Mouse (Mus musculus): ENCODE measurements at regions not wholly inside any gene's neighbourhood (a gene's known extent, or its start where the extent isn't known, plus 50 kb on each side); places are given as distances from the start of the nearest gene placed in this dataset.

DNA sequence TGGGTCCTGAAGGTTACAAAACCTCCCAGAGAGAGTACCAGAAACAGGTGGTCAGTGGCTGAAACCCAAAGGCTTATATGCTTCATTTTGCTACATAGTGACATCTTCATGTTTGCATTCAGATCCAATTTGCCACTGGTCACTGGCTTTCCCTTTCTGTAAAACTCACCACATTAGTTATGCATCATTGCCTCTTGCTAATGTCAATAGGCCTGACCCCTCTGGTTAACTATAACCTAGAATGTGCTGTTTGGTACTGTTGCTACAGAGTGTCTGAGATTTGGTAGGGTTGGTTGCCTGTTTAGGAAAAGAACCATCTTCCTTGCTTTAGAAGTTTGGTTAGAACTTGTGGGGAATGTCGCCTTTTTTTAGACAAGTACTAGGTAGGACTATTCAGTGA is 136.3 kb upstream of the Rnf219 start:
- DNase-seq, result no peak

DNA sequence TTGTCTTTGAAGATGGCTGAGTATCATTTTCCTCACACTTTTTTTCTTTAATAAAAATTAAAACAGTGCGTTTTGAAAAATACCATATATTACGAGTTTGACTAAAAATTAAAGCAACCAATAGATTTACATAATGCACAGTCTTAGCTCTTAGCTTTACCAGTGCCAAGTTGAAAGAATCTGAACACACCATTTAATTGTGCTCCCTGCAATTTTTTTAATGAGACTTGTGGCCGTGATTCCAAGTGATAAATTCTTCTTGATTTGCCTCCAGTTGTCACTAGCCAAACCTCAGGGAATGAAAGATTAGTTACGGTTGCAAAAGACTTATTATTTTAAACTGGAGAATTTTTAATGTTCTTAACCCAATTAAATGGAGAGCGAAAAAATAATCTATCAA is 127.5 kb upstream of the Rnf219 start:
- DNase-seq, result no peak

DNA sequence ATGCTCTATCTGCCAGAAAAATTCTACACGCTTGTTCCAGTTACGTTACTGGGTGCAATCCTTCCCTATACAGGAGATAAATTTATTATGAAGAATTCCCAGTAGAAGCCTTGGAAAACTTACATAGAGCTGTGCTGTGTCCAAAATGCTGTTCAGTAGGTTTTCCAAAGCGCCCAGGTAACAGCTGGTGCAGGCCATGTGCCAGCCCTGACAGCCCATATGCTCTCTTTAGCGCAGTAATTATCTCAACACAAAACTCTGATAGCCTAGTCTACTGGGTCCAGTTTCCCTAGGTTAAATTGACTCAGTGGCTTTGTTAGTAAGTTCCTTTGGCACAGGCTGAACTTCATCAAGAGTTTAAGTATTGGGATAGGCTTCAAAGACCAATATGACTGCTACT is 122.2 kb upstream of the Rnf219 start:
- DNase-seq, result no peak

DNA sequence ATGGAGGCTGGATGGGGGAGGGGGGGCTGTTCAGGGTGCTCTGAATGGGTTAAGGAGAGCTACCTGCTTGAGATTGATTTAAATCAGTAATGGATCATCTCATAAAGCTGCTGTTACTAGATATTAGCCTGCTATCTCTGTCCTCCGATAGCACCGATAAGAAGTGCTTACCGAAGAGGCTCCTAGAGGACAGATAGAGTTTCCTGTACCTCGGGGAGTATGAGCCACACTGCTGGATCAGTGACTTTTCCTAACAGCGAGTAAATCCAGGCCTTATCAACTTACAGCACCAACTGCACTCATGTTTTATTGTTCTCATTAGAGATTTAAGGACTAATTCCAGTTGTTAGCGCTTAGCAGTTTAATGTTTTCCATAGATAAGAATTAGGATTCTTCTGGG is 120.3 kb upstream of the Rnf219 start:
- DNase-seq, result no peak

DNA sequence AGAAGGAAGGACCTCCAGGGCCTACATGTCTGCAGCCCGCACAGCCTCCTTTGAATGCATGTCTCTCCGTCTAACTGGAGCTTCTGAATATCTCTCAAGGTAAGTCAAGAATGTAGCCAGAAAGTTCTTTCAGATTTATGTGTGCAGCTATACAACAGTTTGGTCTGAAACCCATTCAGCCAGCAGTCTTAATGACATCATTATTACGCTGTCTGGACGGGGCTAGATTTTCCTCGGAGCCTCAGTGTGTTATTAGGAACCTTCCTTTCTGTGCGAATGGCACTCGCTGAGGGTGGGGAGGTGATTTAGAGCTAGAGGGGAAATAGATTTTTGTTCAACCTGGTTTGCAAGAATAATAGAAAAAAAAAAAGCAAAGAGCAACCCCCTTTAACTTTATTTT is 116.9 kb upstream of the Rnf219 start:
- DNase-seq, result peak; percentile 7

DNA sequence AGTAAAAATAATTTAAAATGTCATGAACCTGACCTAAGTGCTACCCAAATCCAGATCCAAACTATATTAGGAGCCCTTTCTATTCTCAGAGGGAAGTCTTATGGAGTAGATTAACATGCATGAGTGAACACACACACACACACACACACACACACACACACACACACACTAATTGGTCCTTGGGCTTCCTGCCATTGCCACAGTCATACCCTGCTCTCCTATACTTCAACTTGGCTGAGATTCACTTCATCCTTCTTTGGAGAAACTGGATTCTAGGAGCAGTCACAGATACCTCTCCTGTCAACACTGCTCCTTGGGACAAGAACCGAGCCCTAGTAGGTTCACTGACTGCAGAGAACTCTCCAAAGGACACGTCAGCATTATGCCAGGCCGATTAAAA is 89.0 kb upstream of the Rnf219 start:
- no peak for DNase-seq

DNA sequence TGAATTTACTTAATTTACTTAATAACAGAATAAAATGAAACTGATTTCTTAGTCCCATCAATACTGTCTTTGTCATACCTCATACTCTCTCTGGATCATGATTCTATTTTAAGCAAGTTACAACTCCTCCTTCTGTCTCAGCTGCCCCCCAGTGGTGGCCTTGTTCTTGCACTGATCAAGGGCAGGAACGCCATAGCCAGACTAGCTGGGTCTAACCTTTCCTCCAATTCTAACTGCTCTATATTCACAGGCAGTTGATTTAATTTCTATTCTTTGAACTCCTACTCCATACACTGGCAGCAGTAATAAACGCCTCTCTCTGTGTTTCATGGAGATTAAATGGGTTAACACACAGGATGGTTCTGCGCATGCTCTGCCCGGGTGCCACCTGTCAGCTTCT is 87.9 kb upstream of the Rnf219 start:
- peak; percentile 11 for DNase-seq

DNA sequence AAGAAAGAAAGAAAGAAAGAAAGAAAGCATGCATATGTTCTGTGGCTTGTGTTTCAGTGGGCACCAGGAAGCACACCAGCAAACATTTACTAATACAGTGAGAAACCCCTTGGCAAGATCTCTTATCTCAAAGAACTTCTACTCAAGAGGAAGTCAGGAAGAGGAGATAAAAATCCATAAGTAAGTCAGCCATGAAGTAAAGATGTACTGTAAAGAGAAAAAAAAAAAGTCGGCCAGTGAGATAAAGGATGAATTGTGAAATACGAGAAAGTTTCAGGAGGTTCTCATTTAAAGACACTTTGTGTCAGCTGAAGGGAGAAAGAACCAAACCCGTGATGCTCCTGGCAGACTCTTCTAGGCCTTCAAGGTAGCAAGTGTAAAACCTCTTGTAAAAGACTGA is 72.4 kb upstream of the Rnf219 start:
- DNase-seq, result no peak
